Mouse (Mus musculus): ENCODE measurements at regions not wholly inside any gene's neighbourhood (a gene's known extent, or its start where the extent isn't known, plus 50 kb on each side); places are given as distances from the start of the nearest gene placed in this dataset.

DNA sequence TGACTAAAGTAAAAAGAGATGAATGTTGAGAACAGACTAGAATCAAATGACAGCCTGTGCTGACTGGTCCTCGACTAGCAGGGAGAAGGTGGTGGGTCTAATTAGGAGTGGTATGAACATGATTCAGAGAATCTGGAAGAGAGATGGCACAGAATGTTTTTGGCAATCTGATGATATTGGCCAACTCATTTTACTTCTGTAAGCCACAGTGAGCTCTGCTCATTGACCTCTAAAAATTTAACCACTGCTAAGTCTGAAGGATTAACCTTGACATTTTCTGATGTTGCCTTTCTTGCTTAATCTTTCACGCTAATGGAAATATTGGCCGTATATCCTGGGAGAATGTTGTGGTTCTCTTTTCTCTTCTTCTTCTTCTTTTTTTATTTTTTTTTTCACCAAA is 1041.6 kb upstream of the Got2 start:
- H3K4me1 ChIP-seq, result no peaks in the 10 kb centered on the region
- no peak for ATAC-seq (replicated peaks; ENCODE audit: low FRiP score)
- no peak overlapping the region for H3K9ac ChIP-seq
- no peak overlapping the region for H3K4me2 ChIP-seq
- H3K27me3 ChIP-seq, result no peaks in the 10 kb centered on the region
- H3K36me3 ChIP-seq, result no peaks in the 10 kb centered on the region
- no peaks in the 10 kb centered on the region for H3K9me3 ChIP-seq (replicated peaks)
- 68% methylated on average over 3 of the region's 3 CpGs for WGBS
- H3K4me3 ChIP-seq (replicated peaks), result no peak overlapping the region
- H3K27ac ChIP-seq, result no peak overlapping the region

DNA sequence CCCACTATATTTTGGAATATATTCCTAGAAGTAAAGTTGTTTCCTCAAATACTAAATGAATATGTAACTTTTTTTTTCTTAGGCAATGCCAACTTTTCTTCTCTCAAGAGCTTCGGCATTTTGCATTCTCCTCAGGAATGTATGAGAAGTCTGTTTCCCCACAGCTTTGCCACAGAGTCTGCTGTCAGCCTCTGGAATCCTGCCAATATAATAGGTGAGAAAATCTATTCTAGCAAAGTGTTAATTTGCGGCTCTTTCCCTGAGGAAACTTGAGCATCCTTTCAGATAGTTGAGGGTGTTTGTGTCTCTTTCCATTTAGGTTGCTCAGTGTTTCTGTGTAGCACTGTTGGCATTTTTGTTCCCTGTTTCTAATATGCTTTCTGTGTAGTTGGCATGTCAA is 992.6 kb upstream of the Got2 start:
- H3K4me2 ChIP-seq, result no peak overlapping the region
- WGBS, result 73% methylated on average over 2 of the region's 2 CpGs
- no peak for ATAC-seq (replicated peaks; ENCODE audit: low FRiP score)

DNA sequence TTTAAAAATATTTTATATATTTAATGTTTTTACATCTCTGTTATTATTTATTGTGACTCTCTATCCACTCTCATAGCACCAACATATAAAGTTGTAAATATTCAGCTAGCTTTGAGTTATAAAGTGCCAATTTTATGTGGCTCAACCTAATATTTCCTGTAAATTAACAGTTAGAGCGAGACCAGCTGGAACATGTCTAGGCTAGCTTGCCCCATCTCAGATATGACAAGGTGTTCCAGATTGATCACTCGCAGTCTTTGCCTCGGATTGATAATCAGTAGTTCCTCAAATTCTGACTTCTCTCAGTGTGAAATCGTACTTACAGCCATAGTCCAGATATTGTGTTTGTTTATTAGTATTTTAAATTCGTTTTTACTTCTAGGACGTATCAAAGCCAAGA is 990.4 kb upstream of the Got2 start:
- WGBS, result 83% methylated on average over 6 of the region's 6 CpGs
- Histone ChIP-seq H3K36me3 (no peaks in the 10 kb centered on the region), H3K9ac (no peak overlapping the region), H3K9me3 (replicated peaks) (no peaks in the 10 kb centered on the region), H3K4me2 (no peak overlapping the region), H3K27ac (no peak overlapping the region), H3K27me3 (no peaks in the 10 kb centered on the region), H3K4me3 (replicated peaks) (no peak overlapping the region), H3K4me1 (no peaks in the 10 kb centered on the region)
- ATAC-seq (replicated peaks; ENCODE audit: low FRiP score), result no peak

More for the DNA sequence above, 992.6 kb upstream of the Got2 start:
- H3K27me3 ChIP-seq, result no peaks in the 10 kb centered on the region
- no peak overlapping the region for H3K4me3 ChIP-seq (replicated peaks)
- H3K9me3 ChIP-seq (replicated peaks), result no peaks in the 10 kb centered on the region
- no peaks in the 10 kb centered on the region for H3K4me1 ChIP-seq
- no peaks in the 10 kb centered on the region for H3K36me3 ChIP-seq
- no peak overlapping the region for H3K9ac ChIP-seq
- no peak overlapping the region for H3K27ac ChIP-seq

DNA sequence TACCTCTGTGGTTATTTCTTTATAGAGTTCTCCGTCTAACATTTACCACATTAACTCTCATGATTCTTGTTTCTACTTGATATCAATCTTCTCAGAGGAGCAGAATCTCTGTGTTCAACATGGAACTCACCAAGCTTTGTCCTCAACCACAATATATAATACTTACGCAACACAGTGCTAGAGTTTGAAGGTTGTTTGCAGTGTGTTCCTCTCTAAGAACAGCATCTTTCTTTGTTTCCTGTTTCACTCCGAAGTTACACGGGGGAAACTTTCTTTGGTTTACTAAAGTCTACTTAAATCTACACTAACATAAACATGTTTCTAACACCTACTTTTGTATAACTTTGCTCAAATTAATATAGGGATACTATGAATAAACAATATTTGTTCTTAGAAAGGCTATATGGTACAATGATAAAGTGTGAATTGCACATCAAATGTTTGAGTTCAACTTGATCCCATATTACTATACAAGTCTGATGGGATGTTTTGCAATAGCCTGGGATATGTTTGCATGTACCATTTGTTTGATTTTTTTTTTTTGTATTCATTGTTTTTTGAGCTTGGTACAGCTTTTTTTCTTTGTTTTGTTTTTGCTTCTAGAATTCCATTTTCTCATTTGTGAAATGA is 985.2 kb upstream of the Got2 start:
- H3K27ac ChIP-seq, result no peak overlapping the region
- ATAC-seq (replicated peaks; ENCODE audit: low FRiP score), result no peak
- WGBS, result 85% methylated on average over 4 of the region's 4 CpGs

GRCm38 (mm10) chr8:96868178-96869080 is 980.1 kb upstream of the Got2 start:
- no peak overlapping the region for H3K27ac ChIP-seq
- H3K36me3 ChIP-seq, result no peaks in the 10 kb centered on the region
- ATAC-seq (replicated peaks; ENCODE audit: low FRiP score), result peak; percentile 54; the same call in 1 of the 2 replicates
- 0% methylated on average over 1 of the region's 1 CpGs for WGBS
- no peak overlapping the region for H3K4me3 ChIP-seq (replicated peaks)
- H3K9ac ChIP-seq, result no peak overlapping the region
- no peaks in the 10 kb centered on the region for H3K27me3 ChIP-seq
- no peak overlapping the region for H3K4me2 ChIP-seq
- no peaks in the 10 kb centered on the region for H3K9me3 ChIP-seq (replicated peaks)
- no peaks in the 10 kb centered on the region for H3K4me1 ChIP-seq

More for the DNA sequence above, 985.2 kb upstream of the Got2 start:
- Histone ChIP-seq H3K4me1 (no peaks in the 10 kb centered on the region), H3K27me3 (no peaks in the 10 kb centered on the region), H3K4me3 (replicated peaks) (no peak overlapping the region), H3K4me2 (no peak overlapping the region), H3K9ac (no peak overlapping the region), H3K9me3 (replicated peaks) (no peaks in the 10 kb centered on the region), H3K36me3 (no peaks in the 10 kb centered on the region)

DNA sequence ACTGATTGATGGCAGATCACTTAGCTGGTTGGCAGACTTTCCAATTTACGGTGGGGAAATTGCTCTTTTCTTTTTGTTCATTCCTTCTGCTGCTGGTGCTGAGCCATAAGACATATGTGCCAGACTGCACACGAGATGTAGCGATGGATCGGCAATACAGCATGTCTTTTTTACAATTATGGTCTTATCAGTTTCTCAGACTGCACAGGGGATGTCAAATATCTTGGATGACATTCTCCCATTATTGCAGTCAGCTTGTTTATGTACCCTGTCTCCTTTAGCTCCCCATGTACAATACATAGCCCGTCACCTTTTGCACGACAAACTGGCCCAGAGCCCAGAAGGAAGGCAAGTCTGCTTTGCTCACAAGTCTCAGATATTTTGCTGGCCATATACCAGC is 976.3 kb upstream of the Got2 start:
- 44% methylated on average over 6 of the region's 6 CpGs for WGBS
- Histone ChIP-seq H3K9me3 (replicated peaks) (no peaks in the 10 kb centered on the region), H3K4me3 (replicated peaks) (no peak overlapping the region), H3K27me3 (no peaks in the 10 kb centered on the region), H3K4me2 (no peak overlapping the region), H3K4me1 (no peaks in the 10 kb centered on the region), H3K36me3 (no peaks in the 10 kb centered on the region), H3K27ac (no peak overlapping the region), H3K9ac (no peak overlapping the region)
- no peak for ATAC-seq (replicated peaks; ENCODE audit: low FRiP score)

- WGBS, result 85% methylated on average over 2 of the region's 2 CpGs
- Histone ChIP-seq H3K27ac (no peak overlapping the region), H3K9me3 (replicated peaks) (no peaks in the 10 kb centered on the region), H3K4me2 (no peak overlapping the region), H3K4me1 (no peaks in the 10 kb centered on the region), H3K4me3 (replicated peaks) (no peak overlapping the region), H3K9ac (no peak overlapping the region), H3K27me3 (no peaks in the 10 kb centered on the region), H3K36me3 (no peaks in the 10 kb centered on the region)
- ATAC-seq (replicated peaks; ENCODE audit: low FRiP score), result no peak
Observed at GRCm38 (mm10) chr8:96860870-96861462, 972.6 kb upstream of the Got2 start.

DNA sequence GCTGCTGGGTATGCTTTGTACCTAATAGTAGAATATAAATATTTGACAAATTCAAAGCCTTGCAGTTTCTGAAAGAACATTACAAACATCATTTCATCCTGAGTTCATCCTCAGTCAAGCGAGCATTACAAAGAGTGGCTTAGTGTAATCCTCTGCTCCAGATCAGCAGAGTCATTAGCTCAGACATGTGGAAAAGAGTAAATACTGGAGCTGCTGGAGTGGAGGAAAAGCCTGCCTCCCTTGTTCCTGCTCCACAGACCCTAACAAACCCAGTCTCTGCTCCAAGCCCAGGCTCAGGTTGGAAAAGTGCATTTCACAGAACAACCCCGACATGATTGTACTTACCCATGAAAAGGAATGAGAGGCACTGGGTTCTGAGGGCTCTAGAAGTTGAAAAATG is 955.2 kb upstream of the Got2 start:
- H3K27me3 ChIP-seq, result no peaks in the 10 kb centered on the region
- H3K4me2 ChIP-seq, result no peak overlapping the region
- whole genome bisulfite sequencing, result 67% methylated on average over 2 of the region's 2 CpGs
- no peak overlapping the region for H3K4me3 ChIP-seq (replicated peaks)
- H3K4me1 ChIP-seq, result no peaks in the 10 kb centered on the region
- no peak overlapping the region for H3K27ac ChIP-seq
- no peak overlapping the region for H3K9ac ChIP-seq
- H3K9me3 ChIP-seq (replicated peaks), result no peaks in the 10 kb centered on the region
- peak; percentile 77 for ATAC-seq (replicated peaks; ENCODE audit: low FRiP score)
- H3K36me3 ChIP-seq, result no peaks in the 10 kb centered on the region

- Histone ChIP-seq H3K27ac (no peak overlapping the region), H3K36me3 (no peaks in the 10 kb centered on the region), H3K4me2 (no peak overlapping the region), H3K27me3 (no peaks in the 10 kb centered on the region), H3K9me3 (replicated peaks) (no peaks in the 10 kb centered on the region), H3K9ac (no peak overlapping the region), H3K4me3 (replicated peaks) (no peak overlapping the region), H3K4me1 (no peaks in the 10 kb centered on the region)
- no peak for ATAC-seq (replicated peaks; ENCODE audit: low FRiP score)
- 81% methylated on average over 3 of the region's 3 CpGs for WGBS
Observed at GRCm38 (mm10) chr8:96835532-96835931, 947.2 kb upstream of the Got2 start.

GRCm38 (mm10) chr8:96834673-96835072 is 946.3 kb upstream of the Got2 start:
- Histone ChIP-seq H3K9ac (no peak overlapping the region), H3K4me1 (no peaks in the 10 kb centered on the region), H3K4me2 (no peak overlapping the region), H3K27me3 (no peaks in the 10 kb centered on the region), H3K4me3 (replicated peaks) (no peak overlapping the region), H3K9me3 (replicated peaks) (no peaks in the 10 kb centered on the region), H3K27ac (no peak overlapping the region), H3K36me3 (no peaks in the 10 kb centered on the region)
- WGBS, result 39% methylated on average over 2 of the region's 2 CpGs
- peak; percentile 93 for ATAC-seq (replicated peaks; ENCODE audit: low FRiP score)

DNA sequence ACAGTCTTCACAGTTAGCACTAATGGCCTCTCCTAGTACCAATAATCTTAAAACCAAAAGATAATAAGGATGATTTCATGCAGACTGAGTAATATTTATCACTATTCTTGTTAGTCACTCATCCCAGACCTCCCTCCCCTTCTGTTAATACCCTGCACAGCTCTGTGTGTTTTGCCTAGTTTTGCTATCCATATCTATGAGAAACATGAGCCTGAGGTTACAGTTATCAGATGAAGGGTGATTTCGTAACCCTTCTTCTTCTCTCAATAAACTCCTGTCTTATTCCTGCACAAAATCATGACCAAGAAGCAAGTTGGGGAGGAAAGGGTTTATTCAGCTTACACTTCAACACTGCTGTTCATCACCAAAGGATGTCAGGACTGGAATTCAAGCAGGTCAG is 940.9 kb upstream of the Got2 start:
- ATAC-seq (replicated peaks; ENCODE audit: low FRiP score), result no peak
- no peak overlapping the region for H3K9ac ChIP-seq

DNA sequence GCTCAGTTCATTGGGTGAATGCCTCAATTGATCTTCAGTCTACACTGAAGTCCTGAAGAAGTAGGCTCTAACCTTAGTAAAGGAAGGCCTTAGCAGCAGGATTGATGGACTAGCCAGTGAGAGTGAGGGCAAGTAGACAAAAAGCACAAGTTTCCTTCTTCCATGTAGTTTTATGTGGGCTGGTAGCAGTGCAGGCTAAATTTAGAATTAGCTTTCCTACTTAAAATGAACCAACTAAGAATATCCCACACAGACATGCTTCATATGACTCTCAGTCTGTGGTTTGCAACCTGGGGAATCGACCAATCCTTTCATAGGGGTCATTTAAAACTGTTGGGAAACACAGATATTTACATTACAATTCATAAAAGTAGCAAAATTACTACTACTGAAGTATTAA is 922.2 kb upstream of the Got2 start:
- no peak overlapping the region for H3K9ac ChIP-seq
- no peak overlapping the region for H3K4me2 ChIP-seq
- H3K27me3 ChIP-seq, result no peaks in the 10 kb centered on the region
- H3K9me3 ChIP-seq (replicated peaks), result no peaks in the 10 kb centered on the region
- no peak overlapping the region for H3K4me3 ChIP-seq (replicated peaks)
- H3K4me1 ChIP-seq, result no peaks in the 10 kb centered on the region
- no peak overlapping the region for H3K27ac ChIP-seq
- WGBS, result 90% methylated on average over 1 of the region's 1 CpGs
- no peak for ATAC-seq (replicated peaks; ENCODE audit: low FRiP score)
- H3K36me3 ChIP-seq, result no peaks in the 10 kb centered on the region

More for the DNA sequence above, 940.9 kb upstream of the Got2 start:
- no peaks in the 10 kb centered on the region for H3K4me1 ChIP-seq
- H3K36me3 ChIP-seq, result no peaks in the 10 kb centered on the region
- H3K4me2 ChIP-seq, result no peak overlapping the region
- no peak overlapping the region for H3K27ac ChIP-seq
- no peaks in the 10 kb centered on the region for H3K27me3 ChIP-seq
- no peaks in the 10 kb centered on the region for H3K9me3 ChIP-seq (replicated peaks)
- 88% methylated on average over 1 of the region's 1 CpGs for WGBS
- H3K4me3 ChIP-seq (replicated peaks), result no peak overlapping the region
